ENCODE assay signal across 19 mouse cellular contexts in genomic region chr1:190230866-190231265, GRCm38 (mm10).
"Had no signal": no experiment of that assay in that cellular context is flagged by ENCODE, and none has a peak within 500 bp of the region (broad histone marks: within the 10 kb centered on the region; RNA-seq: fewer than 3 reads in every experiment).

No protein-coding gene starts in this region.

- H3K4me3 ChIP-seq: lung, embryonic 15.5 days; midbrain, embryonic 10.5 days; midbrain, embryonic 12.5 days; myocyte; neural tube, embryonic 13.5 days; neural tube, embryonic 15.5 days had no signal

- H3K36me3 ChIP-seq: lung, embryonic 15.5 days; midbrain, embryonic 10.5 days; midbrain, embryonic 12.5 days; neural tube, embryonic 13.5 days; neural tube, embryonic 15.5 days had no signal

- ATAC-seq: midbrain, embryonic 16.5 days had no signal

- H3K9me3 ChIP-seq: neural tube, embryonic 15.5 days had no signal

- H3K27ac ChIP-seq: liver, embryonic 14.5 days; lung, embryonic 15.5 days; midbrain, embryonic 10.5 days; midbrain, embryonic 12.5 days; neural tube, embryonic 13.5 days; neural tube, embryonic 15.5 days had no signal

- H3K4me2 ChIP-seq: lung, embryonic 15.5 days; midbrain, embryonic 12.5 days; neural tube, embryonic 13.5 days; neural tube, embryonic 15.5 days had no signal

- H3K27me3 ChIP-seq: lung, embryonic 15.5 days; midbrain, embryonic 12.5 days; neural tube, embryonic 13.5 days; neural tube, embryonic 15.5 days had no signal

- H3K9ac ChIP-seq: liver, embryonic 14.5 days; lung, embryonic 15.5 days; midbrain, embryonic 12.5 days; neural tube, embryonic 13.5 days; neural tube, embryonic 15.5 days had no signal

- H3K4me1 ChIP-seq: midbrain, embryonic 12.5 days; neural tube, embryonic 13.5 days had no signal

- DNase-seq: lung, adult 18-20 months; lung, postnatal 10 days; lung, postnatal 4 days; midbrain, embryonic 14.5 days; right cerebral cortex, adult 18-20 months; right cerebral cortex, postnatal 25 days; right cerebral cortex, postnatal 4 days; spleen, adult 18-20 months; thymus, adult 18-20 months; thymus, postnatal 14 days; thymus, postnatal 36 days had no signal
